Mouse (Mus musculus): ENCODE measurements around the gene Retreg3.

DNA sequence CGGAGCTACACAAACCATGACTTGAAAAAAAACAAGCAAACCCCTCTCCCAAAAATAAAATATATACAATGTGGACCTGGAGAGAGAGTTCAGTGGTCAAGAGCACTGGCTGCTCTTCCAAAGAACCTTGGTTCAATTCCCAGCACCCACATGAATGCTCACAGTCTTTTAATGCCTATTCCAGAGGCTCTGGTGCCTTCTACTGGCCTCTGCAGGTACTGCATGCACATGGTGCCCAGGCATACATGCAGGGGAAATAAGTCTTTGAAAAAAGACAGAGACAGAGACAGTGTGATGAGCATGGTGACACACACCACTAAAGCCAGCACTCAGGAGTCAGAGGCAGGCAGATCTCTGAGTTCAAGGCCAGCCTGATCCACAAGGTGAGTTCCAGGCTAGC is 65.7 kb downstream of the Retreg3 start:
- TF ChIP-seq MAX (IDR thresholded peaks at IDR 0.05; ENCODE audit: low read length) (no peak), CTCF (IDR thresholded peaks at IDR 0.05 in 2 of 3, conservative IDR thresholded peaks at IDR 0.05 in 1 of 3; ENCODE audit: control insufficient read depth in 1 of 3, insufficient read depth in 1 of 3, low read depth in 2 of 3, low read length in 3 of 3, poor library complexity in 1 of 3, severe bottlenecking in 1 of 3) (peak; percentile 70 to 87 (median 83)), POLR2AphosphoS2 (IDR thresholded peaks at IDR 0.05; ENCODE audit: low read length) (no peak), SIN3A (IDR thresholded peaks at IDR 0.05; ENCODE audit: low read length) (no peak)

Measured in MEL (cell line).